Mouse (Mus musculus): ENCODE measurements around the gene Sestd1.

Sestd1 gene

GRCm38 (mm10) chr2:77220960-77221359 is 59.4 kb downstream of the Sestd1 start:
- peak; percentile 18 to 49 for DNase-seq (ENCODE audit: low spot score in 2 of 2)

GRCm38 (mm10) chr2:77212885-77213284 is 67.5 kb downstream of the Sestd1 start:
- DNase-seq (ENCODE audit: low spot score in 2 of 2), result no peak

- DNase-seq (ENCODE audit: low spot score in 2 of 2), result no peak
These were observed 73.4 kb downstream of the Sestd1 start for GRCm38 (mm10) chr2:77206951-77207350.

GRCm38 (mm10) chr2:77203916-77204315 is 76.5 kb downstream of the Sestd1 start:
- no peak for DNase-seq (ENCODE audit: low spot score in 2 of 2)

- DNase-seq (ENCODE audit: low spot score in 2 of 2), result no peak
These were observed 78.5 kb downstream of the Sestd1 start for GRCm38 (mm10) chr2:77201900-77202299.

GRCm38 (mm10) chr2:77200958-77201614 is 79.3 kb downstream of the Sestd1 start:
- no peak for DNase-seq (ENCODE audit: low spot score in 2 of 2)

GRCm38 (mm10) chr2:77200379-77200778 is 80.0 kb downstream of the Sestd1 start:
- DNase-seq (ENCODE audit: low spot score in 2 of 2), result no peak

GRCm38 (mm10) chr2:77198246-77198645 is 82.1 kb downstream of the Sestd1 start:
- DNase-seq (ENCODE audit: low spot score in 2 of 2), result no peak

GRCm38 (mm10) chr2:77196819-77197218 is 83.6 kb downstream of the Sestd1 start:
- no peak for DNase-seq (ENCODE audit: low spot score in 2 of 2)

GRCm38 (mm10) chr2:77195056-77195455 is 85.3 kb downstream of the Sestd1 start:
- no peak for DNase-seq (ENCODE audit: low spot score in 2 of 2)

- no peak for DNase-seq (ENCODE audit: low spot score in 2 of 2)
These were observed 88.6 kb downstream of the Sestd1 start for GRCm38 (mm10) chr2:77191811-77192210.

GRCm38 (mm10) chr2:77190891-77191290 is 89.5 kb downstream of the Sestd1 start:
- no peak for DNase-seq (ENCODE audit: low spot score in 2 of 2)

- DNase-seq (ENCODE audit: low spot score in 2 of 2), result no peak
These were observed 90.1 kb downstream of the Sestd1 start for GRCm38 (mm10) chr2:77190301-77190700.

- DNase-seq (ENCODE audit: low spot score in 2 of 2), result no peak
These were observed 90.7 kb downstream of the Sestd1 start for GRCm38 (mm10) chr2:77189671-77190070.

GRCm38 (mm10) chr2:77187501-77187900 is 92.9 kb downstream of the Sestd1 start:
- DNase-seq (ENCODE audit: low spot score in 2 of 2), result no peak

GRCm38 (mm10) chr2:77186912-77187311 is 93.5 kb downstream of the Sestd1 start:
- DNase-seq (ENCODE audit: low spot score in 2 of 2), result no peak

GRCm38 (mm10) chr2:77184049-77184571 is 96.3 kb downstream of the Sestd1 start:
- DNase-seq (ENCODE audit: low spot score in 2 of 2), result no peak

- DNase-seq (ENCODE audit: low spot score in 2 of 2), result no peak
These were observed 96.7 kb downstream of the Sestd1 start for GRCm38 (mm10) chr2:77183646-77184045.

- no peak for DNase-seq (ENCODE audit: low spot score in 2 of 2)
These were observed 97.4 kb downstream of the Sestd1 start for GRCm38 (mm10) chr2:77182996-77183380.

- DNase-seq (ENCODE audit: low spot score in 2 of 2), result no peak
These were observed 98.0 kb downstream of the Sestd1 start for GRCm38 (mm10) chr2:77182271-77182995.

- DNase-seq (ENCODE audit: low spot score in 2 of 2), result no peak
These were observed 102.9 kb downstream of the Sestd1 start for GRCm38 (mm10) chr2:77177472-77177871.

- DNase-seq (ENCODE audit: low spot score in 2 of 2), result no peak
These were observed 104.0 kb downstream of the Sestd1 start for GRCm38 (mm10) chr2:77176413-77176812.

- no peak for DNase-seq (ENCODE audit: low spot score in 2 of 2)
These were observed 105.0 kb downstream of the Sestd1 start for GRCm38 (mm10) chr2:77175411-77175810.
